Mouse (Mus musculus) cerebellum, adult 2 months (tissue): ENCODE data around the gene Gfra1.

Experiments used
- CTCF ChIP-seq: fragments of 200-500 bp; IDR thresholded peaks from 2 replicates; pipeline ENCODE4 v1.5.1; 2011; ENCODE audit warnings: low read depth, mild to moderate bottlenecking, control low read depth, low read length, moderate library complexity, borderline replicate concordance; ENCODE audit not compliant: insufficient read depth
- POLR2A ChIP-seq: fragments of 200-500 bp; IDR thresholded peaks from 2 replicates; pipeline ENCODE4 v1.6.1; 2011; ENCODE audit warnings: low read length, control low read depth, borderline replicate concordance; ENCODE audit not compliant: insufficient read depth

DNA sequence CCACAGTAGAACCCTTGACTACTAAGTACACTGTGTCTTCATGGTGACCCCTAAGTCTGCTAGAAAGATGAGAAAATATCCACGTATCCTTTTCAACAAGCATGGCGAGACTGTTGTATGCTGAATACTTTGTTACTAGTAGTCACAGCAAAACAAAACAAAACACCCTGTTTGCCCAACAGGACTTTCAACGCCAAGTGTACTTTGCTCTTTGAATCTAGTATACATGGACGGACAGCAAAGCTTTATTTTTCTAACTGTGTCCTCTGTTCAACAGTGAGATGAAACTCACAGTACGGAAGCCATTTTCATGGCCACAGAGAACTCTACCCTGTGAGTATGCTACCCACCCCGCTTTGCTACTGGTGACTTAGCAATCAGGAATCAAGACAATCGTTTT lies 62.6 kb downstream of the Gfra1 start:
- TF ChIP-seq CTCF, result no peak
- TF ChIP-seq POLR2A, result no peak
